Mouse (Mus musculus): Measurements from ENCODE around the gene Mrpl16.

DNA sequence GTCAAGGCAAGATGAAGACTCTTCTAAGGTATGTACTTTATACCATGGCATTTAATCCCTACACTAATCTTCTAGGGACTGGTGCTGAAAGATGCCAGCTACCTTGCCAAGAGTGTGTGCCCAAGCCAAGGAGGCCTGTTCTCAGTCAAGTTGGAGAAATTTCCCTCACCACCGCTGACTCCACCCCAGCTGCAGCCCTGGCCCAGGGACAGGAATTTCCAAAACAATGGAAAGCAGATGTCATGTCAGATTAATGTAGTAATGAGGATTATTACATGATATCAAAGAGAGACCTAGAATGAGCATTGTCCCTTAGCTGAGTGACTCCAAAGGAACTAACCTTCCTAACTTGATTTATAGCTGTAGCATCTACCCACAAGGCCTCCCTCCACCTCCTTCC, 40.7 kb downstream of the Mrpl16 start:
- TF ChIP-seq POLR2A (IDR thresholded peaks at IDR 0.05; ENCODE audit: low read depth, low read length) = no peak
- TF ChIP-seq CTCF (conservative IDR thresholded peaks at IDR 0.05; ENCODE audit: insufficient read depth, insufficient read length, low read depth, low read length) = no peak
